Mouse (Mus musculus): ENCODE measurements at regions not wholly inside any gene's neighbourhood (a gene's known extent, or its start where the extent isn't known, plus 50 kb on each side); places are given as distances from the start of the nearest gene placed in this dataset.
A peak's percentile ranks its signal among the peaks of the same experiment; 100 is the strongest.

GRCm38 (mm10) chr6:88984170-88984569, 82.1 kb downstream of the Tpra1 start:
- no peak overlapping the region for H3K9ac ChIP-seq
- no peak overlapping the region for H3K27ac ChIP-seq
- peaks cover 28% of the 10 kb centered on the region; the same call in 1 of the 2 replicates for H3K27me3 ChIP-seq
- peaks cover 43% of the 10 kb centered on the region for H3K4me1 ChIP-seq
- no peak overlapping the region for H3K4me3 ChIP-seq (replicated peaks)
- H3K36me3 ChIP-seq (replicated peaks), result no peaks in the 10 kb centered on the region
- H3K9me3 ChIP-seq, result no peaks in the 10 kb centered on the region
- no peak for ATAC-seq (ENCODE audit: low FRiP score)
- H3K4me2 ChIP-seq, result no peak overlapping the region
- 75% methylated on average over 4 of the region's 4 CpGs for WGBS

DNA sequence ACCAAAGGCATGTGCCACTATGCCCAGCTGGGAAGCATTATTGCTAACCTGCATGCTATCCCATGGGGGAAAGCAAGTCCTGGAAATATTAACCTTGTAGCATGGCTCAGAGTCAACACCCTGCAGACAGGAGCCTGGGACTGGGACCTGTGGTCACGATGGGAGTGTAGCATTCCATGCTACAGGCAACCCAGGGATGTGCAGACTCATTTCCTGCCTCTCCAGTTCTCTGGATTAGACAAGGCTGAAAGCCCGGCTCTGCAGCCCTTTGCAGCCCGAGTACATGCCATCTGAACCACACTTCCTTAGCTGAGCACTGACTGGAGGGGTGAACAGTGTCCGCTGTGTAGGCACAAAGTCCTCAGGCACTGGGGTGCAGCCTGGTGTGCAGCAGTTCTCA, 82.8 kb downstream of the Tpra1 start:
- Histone ChIP-seq H3K27me3 (peaks cover 28% of the 10 kb centered on the region; the same call in 1 of the 2 replicates), H3K4me1 (peaks cover 36% of the 10 kb centered on the region), H3K9ac (no peak overlapping the region), H3K4me3 (replicated peaks) (no peak overlapping the region), H3K4me2 (no peak overlapping the region), H3K27ac (no peak overlapping the region), H3K36me3 (replicated peaks) (no peaks in the 10 kb centered on the region), H3K9me3 (no peaks in the 10 kb centered on the region)
- ATAC-seq (ENCODE audit: low FRiP score), result no peak
- WGBS, result 66% methylated on average over 4 of the region's 4 CpGs

GRCm38 (mm10) chr6:88988551-88988950, 86.5 kb downstream of the Tpra1 start:
- no peak for ATAC-seq (ENCODE audit: low FRiP score)
- Histone ChIP-seq H3K9me3 (no peaks in the 10 kb centered on the region), H3K4me3 (replicated peaks) (no peak overlapping the region), H3K36me3 (replicated peaks) (no peaks in the 10 kb centered on the region), H3K27me3 (peaks cover 33% of the 10 kb centered on the region; the same call in 1 of the 2 replicates), H3K4me2 (no peak overlapping the region), H3K9ac (no peak overlapping the region), H3K4me1 (peaks cover 9% of the 10 kb centered on the region), H3K27ac (no peak overlapping the region)
- 89% methylated on average over 10 of the region's 10 CpGs for WGBS

DNA sequence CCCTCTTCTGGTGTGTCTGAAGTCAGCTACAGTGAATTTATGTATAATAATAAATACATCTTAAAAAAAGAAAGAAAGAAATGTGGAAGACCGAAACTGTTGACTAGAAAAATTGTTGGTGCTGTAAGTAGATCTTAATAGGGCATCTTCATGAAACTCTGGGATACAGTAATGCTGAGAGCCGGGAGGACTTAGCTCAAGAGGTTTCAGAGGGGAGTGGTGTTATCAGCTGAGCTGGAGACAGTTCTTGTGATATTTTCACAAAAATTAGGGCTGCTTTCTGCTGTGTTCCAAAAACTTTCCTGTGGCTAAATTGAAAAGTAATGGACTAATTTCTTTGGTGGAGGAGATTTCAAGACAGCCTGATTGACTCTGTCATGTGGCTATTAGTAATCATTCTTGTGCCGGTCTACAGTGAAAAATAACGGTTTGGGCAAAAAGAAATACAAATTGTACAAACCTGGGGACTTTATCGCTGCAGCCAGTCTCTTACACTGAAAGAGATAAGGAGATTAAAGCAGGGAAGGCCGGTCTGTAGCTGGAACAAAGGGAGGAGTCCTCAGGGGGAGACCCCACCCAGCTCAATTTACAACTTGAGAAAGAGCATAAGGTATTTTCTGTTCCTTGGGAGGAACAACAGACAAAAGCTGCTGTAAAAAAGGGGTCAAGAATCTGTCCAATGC, 87.7 kb downstream of the Tpra1 start:
- no peak overlapping the region for H3K27ac ChIP-seq
- ATAC-seq (ENCODE audit: low FRiP score), result no peak
- no peak overlapping the region for H3K4me2 ChIP-seq
- peaks cover 35% of the 10 kb centered on the region; the same call in 1 of the 2 replicates for H3K27me3 ChIP-seq
- H3K4me1 ChIP-seq, result no peaks in the 10 kb centered on the region
- H3K9ac ChIP-seq, result no peak overlapping the region
- no peak overlapping the region for H3K4me3 ChIP-seq (replicated peaks)
- WGBS, result 60% methylated on average over 6 of the region's 6 CpGs
- H3K9me3 ChIP-seq, result no peaks in the 10 kb centered on the region
- H3K36me3 ChIP-seq (replicated peaks), result no peaks in the 10 kb centered on the region

- peaks cover 30% of the 10 kb centered on the region; the same call in 1 of the 2 replicates for H3K27me3 ChIP-seq
- no peaks in the 10 kb centered on the region for H3K36me3 ChIP-seq (replicated peaks)
- H3K4me2 ChIP-seq, result no peak overlapping the region
- H3K4me3 ChIP-seq (replicated peaks), result no peak overlapping the region
- no peaks in the 10 kb centered on the region for H3K4me1 ChIP-seq
- H3K27ac ChIP-seq, result no peak overlapping the region
- no peak overlapping the region for H3K9ac ChIP-seq
- ATAC-seq (ENCODE audit: low FRiP score), result no peak
- H3K9me3 ChIP-seq, result no peaks in the 10 kb centered on the region
- 42% methylated on average over 1 of the region's 1 CpGs for WGBS
These were observed 88.2 kb downstream of the Tpra1 start for GRCm38 (mm10) chr6:88990300-88990685.

DNA sequence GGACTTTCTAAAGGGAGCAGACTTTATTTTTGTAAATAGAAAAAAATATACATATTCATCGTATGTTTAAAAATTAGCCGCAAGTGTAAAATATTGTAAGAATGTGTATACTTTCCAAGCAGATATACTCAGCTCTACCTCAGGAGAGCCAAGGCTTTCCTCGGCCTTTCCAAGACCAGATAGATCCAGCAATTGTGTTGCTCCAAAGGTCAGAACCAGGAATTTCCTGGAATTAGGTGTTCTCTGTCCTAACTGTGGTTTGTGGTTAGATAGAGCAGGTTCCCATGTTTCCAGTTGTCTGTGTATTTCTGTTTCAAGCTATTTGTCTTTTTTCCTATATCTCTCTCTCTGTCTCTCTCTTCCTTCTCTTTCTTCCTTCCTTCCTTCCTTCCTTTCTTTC, 93.0 kb downstream of the Tpra1 start:
- H3K4me3 ChIP-seq (replicated peaks), result no peak overlapping the region
- H3K27me3 ChIP-seq, result peaks cover 21% of the 10 kb centered on the region
- ATAC-seq (ENCODE audit: low FRiP score), result no peak
- no peaks in the 10 kb centered on the region for H3K9me3 ChIP-seq
- H3K9ac ChIP-seq, result no peak overlapping the region
- H3K4me2 ChIP-seq, result no peak overlapping the region
- no peaks in the 10 kb centered on the region for H3K4me1 ChIP-seq
- H3K36me3 ChIP-seq (replicated peaks), result no peaks in the 10 kb centered on the region
- WGBS, result 92% methylated on average over 3 of the region's 3 CpGs
- H3K27ac ChIP-seq, result no peak overlapping the region

DNA sequence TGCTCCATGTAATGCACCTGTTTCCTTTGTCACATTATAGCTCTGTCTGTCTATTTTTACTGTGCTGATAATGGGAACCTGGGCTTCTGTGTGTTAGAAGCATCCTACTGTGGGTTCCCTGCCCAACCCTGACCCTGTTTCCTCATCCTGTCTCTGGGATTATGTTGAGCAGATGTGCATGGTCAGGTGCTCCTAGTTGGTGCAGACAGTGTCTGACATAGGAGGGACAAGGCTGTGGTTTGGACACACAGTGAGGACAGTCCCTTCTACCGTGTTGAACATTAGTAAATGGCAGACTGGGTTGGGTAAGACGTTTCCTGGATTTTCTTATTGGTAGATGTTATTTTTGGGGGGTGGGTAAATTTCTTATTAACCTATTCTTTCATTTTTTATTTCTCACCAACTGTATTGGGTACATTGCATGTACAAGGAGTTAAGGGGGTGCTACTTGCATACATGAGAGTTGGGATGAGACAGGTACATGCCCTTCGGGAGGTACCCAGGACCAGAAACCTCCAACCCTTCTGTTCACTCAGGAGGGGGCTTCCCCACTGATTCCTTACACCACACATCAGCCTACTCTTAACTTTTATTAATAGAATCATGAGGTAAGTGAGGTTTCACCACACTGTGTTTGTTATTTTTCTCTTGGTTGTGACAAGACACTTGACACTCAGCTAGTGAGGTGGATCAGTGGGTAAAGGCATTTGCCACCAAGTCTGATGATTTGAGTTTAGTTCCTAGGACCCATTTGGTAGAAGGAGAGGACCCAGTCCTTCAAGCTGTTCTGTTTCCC, 97.1 kb downstream of the Tpra1 start:
- Histone ChIP-seq H3K4me1 (peaks cover 16% of the 10 kb centered on the region; the same call in 1 of the 2 replicates), H3K9ac (no peak overlapping the region), H3K27me3 (peaks cover 9% of the 10 kb centered on the region; the same call in 1 of the 2 replicates), H3K36me3 (replicated peaks) (no peaks in the 10 kb centered on the region), H3K9me3 (no peaks in the 10 kb centered on the region), H3K4me2 (no peak overlapping the region), H3K27ac (no peak overlapping the region), H3K4me3 (replicated peaks) (no peak overlapping the region)
- 91% methylated on average over 3 of the region's 3 CpGs for WGBS
- no peak for ATAC-seq (ENCODE audit: low FRiP score)

DNA sequence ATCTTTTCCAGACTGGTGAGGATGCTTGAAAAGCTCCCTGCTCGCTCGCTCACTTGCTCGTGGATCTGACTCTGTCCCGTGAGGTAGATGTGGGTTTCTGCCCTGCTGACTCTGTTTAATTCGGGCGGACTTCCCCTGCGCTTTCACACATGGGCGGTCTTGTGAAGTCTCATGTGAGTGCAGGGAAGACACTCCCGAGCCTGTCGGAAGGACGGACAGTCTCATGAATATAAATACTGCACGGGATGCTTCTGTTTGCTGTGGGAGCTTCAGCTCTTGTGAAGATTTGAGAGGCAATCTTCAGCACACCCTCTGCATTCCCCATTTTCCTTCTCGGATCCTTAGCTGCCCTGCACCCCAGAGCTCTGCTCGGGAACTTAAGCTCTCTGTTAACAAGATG, 98.3 kb downstream of the Tpra1 start:
- Histone ChIP-seq H3K9me3 (no peaks in the 10 kb centered on the region), H3K36me3 (replicated peaks) (no peaks in the 10 kb centered on the region), H3K4me1 (peaks cover 16% of the 10 kb centered on the region; the same call in 1 of the 2 replicates), H3K4me2 (no peak overlapping the region), H3K4me3 (replicated peaks) (no peak overlapping the region), H3K27me3 (peaks cover 9% of the 10 kb centered on the region; the same call in 1 of the 2 replicates), H3K27ac (no peak overlapping the region), H3K9ac (no peak overlapping the region)
- ATAC-seq (ENCODE audit: low FRiP score), result no peak
- 20% methylated on average over 14 of the region's 14 CpGs for WGBS

- Histone ChIP-seq H3K4me3 (replicated peaks) (no peak overlapping the region), H3K4me1 (peaks cover 32% of the 10 kb centered on the region), H3K36me3 (replicated peaks) (no peaks in the 10 kb centered on the region), H3K9ac (no peak overlapping the region), H3K27me3 (peaks cover 25% of the 10 kb centered on the region), H3K9me3 (no peaks in the 10 kb centered on the region), H3K4me2 (no peak overlapping the region), H3K27ac (0 out of 2 replicates have a peak overlapping the region, but pooled peaks have one; percentile 32)
- no peak for ATAC-seq (ENCODE audit: low FRiP score)
- 61% methylated on average over 6 of the region's 6 CpGs for WGBS
These were observed 101.3 kb downstream of the Tpra1 start for GRCm38 (mm10) chr6:89003197-89003923.

DNA sequence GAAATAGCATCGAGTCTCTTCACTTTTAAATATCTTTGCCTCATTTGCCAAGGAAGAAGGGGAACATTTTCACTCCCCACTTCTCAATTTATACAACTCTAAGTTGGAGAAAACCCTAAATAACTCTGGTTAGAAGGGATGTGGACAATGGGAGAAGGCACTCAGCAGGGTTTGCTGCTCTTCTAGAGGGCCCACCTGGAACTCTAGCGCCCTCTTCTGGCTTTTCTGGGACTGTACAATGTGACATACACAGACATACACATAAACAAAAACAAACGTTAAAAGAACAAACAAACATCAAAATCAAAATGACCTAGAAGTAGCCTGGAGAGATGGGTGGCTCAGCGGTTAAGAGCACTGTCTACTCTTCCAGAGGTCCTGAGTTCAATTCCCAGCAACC, 103.0 kb downstream of the Tpra1 start:
- Histone ChIP-seq H3K36me3 (replicated peaks) (no peaks in the 10 kb centered on the region), H3K9ac (no peak overlapping the region), H3K9me3 (no peaks in the 10 kb centered on the region), H3K4me2 (no peak overlapping the region), H3K27me3 (peaks cover 38% of the 10 kb centered on the region), H3K27ac (no peak overlapping the region), H3K4me3 (replicated peaks) (no peak overlapping the region), H3K4me1 (peaks cover 50% of the 10 kb centered on the region)
- WGBS, result 43% methylated on average over 4 of the region's 4 CpGs
- ATAC-seq (ENCODE audit: low FRiP score), result no peak

GRCm38 (mm10) chr6:89006997-89007396, 104.9 kb downstream of the Tpra1 start:
- Histone ChIP-seq H3K4me1 (peaks cover 61% of the 10 kb centered on the region), H3K9ac (no peak overlapping the region), H3K4me2 (peak overlapping the region; percentile 35), H3K4me3 (replicated peaks) (0 out of 2 replicates have a peak overlapping the region, but pooled peaks have one; percentile 12), H3K9me3 (no peaks in the 10 kb centered on the region), H3K27me3 (peaks cover 56% of the 10 kb centered on the region), H3K36me3 (replicated peaks) (no peaks in the 10 kb centered on the region), H3K27ac (peak overlapping the region; percentile 81)
- ATAC-seq (ENCODE audit: low FRiP score), result peak; percentile 44
- WGBS, result 23% methylated on average over 17 of the region's 17 CpGs

- WGBS, result 75% methylated on average over 2 of the region's 2 CpGs
- Histone ChIP-seq H3K4me3 (replicated peaks) (no peak overlapping the region), H3K36me3 (replicated peaks) (no peaks in the 10 kb centered on the region), H3K9me3 (no peaks in the 10 kb centered on the region), H3K27me3 (peaks cover 58% of the 10 kb centered on the region), H3K9ac (no peak overlapping the region), H3K4me1 (peaks cover 64% of the 10 kb centered on the region), H3K4me2 (no peak overlapping the region), H3K27ac (peak overlapping the region; percentile 91)
- no peak for ATAC-seq (ENCODE audit: low FRiP score)
These were observed 105.5 kb downstream of the Tpra1 start for GRCm38 (mm10) chr6:89007516-89007915.
